Mouse (Mus musculus) cerebellum, postnatal 14 days (tissue): ENCODE measurements around the gene Acyp1.

Experiments used
- DNase-seq, 2 experiments: peaks; one replicate each; pipeline ENCODE4 v3.0.0; 2021; ENCODE audit warnings: mixed read lengths in 2 of 2

Acyp1 gene

DNA sequence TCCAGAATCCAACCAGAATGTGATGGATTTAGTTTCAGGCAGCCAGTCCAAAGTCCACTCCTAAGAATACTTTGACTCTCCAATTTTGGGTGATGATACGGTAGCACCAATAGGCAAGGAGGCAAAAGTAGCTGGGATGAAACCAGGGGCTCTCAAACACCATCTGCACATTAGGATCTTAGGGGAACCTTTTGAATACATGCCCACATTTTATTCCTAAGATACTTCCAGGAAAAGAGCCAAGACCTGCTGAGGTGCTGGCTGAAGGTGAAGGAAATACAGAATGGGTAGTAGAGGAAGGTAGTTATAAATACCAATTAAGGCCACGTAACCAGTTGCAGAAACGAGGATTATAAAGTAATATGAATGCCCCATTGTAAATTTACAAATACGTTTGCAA, 6.5 kb downstream of the Acyp1 start:
- peak; percentile 30 to 57 for DNase-seq

DNA sequence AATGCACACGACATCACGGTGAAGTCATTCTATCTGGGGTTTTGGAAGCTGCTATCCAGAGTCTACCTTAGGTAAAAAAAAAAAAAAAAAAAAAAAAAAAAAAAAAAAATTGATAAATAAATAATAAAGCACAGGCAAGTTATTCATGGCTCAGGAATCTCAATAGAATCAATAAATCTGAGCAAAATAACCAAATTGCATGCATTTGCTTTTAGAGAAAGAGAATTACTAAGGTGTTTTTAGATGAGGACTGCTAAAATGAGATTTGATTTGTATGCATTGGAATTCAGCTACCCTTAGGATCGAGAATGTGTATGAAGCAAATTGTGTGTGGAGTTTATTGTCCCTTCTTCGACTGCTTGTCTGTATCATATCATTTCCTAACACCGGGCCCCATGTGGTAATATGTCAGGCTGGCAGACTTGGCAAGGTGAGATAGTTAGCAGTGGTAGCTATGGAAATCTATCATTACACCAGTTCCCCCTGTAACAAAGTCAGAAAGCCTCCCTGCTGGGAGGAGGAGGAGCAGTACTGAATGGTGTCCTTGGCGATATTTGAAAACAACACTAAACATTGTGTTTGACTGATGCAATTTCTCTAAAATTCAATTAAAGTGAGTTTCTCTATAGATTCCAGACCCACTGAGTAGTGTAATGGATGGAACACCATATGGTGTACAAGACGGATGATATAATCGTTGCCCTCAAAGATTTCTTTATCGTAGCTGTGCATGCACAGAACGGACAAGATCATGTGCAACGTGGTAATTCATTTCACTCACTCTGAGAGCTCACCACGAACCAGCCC, 7.2 kb downstream of the Acyp1 start:
- DNase-seq = peak; percentile 34 to 43

DNA sequence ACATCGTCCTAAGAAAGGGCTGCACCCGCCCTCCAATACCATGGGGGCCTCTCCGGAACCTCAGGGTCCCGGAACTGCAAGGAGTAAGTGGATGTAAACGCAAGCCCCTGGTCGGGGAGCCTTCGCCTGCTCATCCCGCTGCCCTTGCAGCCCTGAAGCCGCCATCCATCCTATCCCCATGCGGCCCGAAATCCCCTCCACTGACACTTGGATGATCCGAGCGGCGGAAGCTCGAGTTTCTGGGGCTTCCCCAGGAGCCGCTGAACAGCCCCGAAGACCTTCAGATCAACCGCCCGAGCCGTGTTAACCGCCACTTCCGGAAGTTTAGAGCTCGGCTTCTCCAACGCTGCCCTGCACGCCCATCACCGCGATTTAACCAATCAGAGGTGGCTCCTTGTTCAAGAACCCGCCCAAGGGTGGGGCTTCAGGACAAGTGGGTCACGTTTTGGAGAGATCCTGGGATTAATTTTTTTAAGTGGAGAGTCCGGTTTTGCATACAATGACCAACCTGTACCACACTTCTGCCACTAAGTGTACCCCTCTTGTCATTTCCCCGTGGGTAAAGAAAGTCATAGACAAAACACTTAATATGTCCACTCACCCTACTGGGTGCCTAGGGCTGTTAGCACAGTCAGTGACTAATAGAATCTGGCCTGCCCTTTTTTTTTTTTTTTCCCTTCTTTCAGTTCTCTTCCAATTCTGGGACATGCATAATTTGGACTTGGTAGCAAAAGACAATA, 8.0 kb downstream of the Acyp1 start:
- peak; percentile 98 to 99 for DNase-seq

DNA sequence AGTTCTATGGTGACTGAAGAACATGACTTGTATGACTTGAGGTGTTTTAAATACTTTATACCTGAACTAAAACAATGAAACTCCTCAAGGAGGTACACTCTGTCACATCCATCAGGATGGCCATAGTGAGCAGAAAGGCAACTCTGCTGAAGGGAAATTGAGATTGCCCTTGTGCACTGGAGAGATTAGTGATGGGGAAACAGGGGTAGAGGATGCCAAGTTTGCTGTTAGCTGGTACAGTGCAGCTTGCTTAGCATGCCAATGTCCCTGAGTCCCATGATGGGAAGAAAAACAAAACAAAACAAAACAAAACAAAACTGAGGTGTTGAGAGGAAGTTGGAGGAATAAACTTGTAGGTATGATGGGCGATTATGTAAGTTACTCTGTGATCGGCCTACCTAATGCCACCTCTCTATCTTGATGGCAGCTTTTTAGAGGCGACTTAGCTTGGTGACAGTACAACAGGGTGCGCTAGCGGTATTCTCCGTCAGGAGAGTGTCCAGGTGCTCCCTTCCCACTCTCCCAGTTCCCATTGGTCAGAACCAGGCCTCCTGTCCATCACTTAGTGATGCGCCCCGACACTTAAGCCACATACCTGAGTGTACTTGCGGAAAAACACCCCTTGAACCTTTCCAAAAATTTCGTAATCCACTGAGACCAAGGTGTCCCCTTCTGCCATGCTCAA, 8.7 kb downstream of the Acyp1 start:
- peak in 1 of 2 experiments; percentile 56 for DNase-seq

DNA sequence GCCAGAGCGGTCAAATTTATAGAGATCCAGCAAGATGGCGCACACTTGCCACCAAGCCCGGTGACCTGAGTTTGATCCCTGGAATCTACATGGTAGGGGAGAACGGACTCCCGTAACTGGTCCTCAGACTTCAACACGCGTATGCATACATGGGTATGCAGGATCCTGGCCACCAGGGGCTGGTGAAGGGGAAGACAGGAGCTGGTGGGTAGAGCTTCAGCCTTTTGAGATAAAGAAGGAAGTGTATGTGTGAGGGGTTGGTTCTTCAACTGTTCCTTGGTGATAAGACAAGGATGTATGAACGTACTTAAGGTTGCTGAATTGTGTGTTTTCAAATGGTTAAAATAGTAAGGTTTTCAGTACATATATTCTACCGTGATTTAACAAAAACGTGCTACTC, 9.3 kb downstream of the Acyp1 start:
- DNase-seq = no peak

DNA sequence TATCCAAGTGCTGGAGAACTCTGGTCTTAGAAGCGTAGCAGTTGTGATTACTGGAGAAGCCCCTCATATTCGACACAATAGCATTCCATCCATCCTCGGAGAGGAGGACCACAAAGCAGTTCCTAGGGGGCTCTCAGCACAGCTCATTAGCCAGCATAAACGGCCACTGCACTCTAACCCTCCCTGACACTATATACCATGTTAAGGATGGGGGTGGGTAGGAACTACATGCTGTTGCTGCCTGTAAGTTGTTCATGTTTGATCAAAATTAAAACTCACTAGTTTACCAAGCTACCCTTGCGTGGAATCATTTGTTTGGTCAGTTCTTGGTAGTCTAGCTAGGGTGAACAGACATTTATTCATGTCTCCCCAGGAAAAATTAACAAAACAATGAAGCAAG, 12.0 kb downstream of the Acyp1 start:
- no peak for DNase-seq

DNA sequence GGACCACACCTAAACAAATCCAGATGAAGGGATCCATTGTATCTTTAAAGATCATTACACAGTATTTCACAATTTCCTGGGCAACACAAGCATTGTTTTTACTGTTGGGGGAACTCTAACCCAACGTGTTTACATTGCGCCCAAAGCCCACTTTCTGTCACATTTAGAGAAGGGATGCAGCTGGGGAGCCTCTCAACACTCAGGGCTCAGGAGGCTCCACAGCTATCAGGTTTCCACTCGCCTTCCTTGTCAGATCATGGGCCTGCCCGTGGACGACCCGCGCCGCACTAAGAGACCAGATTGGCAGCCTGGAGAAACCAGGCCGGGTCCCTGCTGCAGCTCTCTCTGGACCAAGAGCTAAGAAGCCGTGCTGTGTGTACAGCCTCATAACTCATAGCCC, 14.7 kb downstream of the Acyp1 start:
- DNase-seq = no peak

DNA sequence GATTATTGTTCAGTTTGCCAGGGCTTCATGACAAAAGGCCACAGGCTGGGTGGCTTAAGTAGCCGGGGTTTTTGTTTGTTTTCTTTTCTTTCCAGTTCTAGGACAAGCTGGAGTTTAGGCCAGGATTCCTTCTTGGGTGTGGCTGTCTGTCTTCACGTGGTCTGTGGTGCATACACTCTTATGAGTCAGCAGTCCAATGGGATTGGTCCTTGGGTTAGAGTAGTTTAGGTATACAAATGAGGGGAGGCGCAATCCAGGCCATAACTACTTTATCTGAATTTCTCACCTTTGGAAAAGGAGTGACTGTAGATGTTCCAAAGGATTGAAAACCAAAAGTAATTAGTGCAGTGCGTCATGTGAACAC, 16.4 kb downstream of the Acyp1 start:
- DNase-seq = no peak

DNA sequence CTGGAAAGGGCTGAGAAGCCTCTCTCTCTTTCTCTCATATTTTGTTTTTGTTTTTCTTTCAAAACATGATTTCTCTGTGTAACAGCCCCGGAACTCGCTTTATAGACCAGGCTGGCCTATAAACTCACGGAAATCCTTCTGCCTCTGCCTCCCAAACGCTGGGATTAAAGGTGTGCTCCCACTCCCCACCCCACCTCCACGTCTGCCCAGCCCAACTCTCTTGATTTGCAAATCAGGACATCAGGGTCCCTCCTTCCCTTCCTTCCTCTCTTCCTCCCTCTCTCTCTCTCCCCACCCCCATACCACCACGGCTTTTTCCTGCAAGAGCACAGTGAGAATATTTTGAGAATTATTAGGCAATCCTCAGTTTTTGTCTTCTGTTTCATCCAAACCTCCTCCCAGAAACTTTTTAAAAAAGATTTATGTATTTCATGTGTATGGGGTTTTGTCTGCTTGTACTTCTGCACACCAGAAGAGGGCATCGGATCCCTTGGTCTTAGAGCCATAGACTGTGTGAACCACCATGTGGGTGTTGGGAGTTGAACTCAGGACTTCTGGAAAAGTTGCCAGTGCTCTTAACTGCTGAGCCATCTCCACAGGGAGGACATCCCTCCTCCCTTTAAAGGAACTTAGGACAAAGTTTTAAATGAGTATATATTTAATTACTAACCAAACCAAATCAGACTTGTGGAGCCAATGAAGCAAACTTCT, 17.0 kb downstream of the Acyp1 start:
- no peak for DNase-seq

DNA sequence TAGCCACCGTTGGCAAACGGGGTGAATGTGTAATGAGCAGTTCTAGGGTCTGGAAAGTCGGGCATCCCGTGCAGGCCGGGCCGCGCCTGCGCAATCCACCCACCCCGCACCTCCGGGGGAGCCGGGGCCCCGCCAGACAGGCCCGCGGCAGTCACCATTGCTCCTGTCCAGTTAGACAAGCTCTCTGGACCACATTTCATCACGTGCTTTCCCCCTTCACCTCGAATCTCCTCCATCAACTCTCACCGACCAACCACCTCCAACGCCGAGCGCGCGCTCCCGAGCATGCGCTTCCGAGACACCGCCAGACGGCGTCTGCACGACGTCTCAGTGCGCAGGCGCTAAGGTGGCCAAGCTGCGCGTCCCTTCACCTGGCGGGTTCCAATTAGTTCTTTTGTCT, 17.9 kb downstream of the Acyp1 start, which contains the start of gene Mlh3:
Gene Mlh3 (minus strand): TSS at position 281 of the 400 bp plus-strand sequence.
- peak; percentile 96 for DNase-seq

DNA sequence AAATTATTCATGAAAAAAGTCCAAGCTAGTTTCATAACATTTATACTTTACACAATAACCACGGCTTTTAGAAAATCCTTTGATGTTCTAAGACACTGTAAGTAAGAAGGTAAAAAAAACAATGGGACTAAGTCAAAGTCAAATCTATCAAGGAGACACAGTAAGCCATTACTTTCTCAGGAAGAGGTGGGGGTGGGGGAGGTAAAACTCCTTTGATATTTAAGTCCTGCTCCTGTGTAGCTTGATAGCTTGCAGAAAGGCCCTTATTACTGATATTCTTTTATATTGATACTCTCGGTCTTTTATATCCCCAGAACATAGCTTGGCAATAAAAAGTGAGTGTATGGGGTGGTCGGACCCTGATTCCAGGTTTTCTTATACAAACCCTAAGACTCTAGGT, 18.4 kb downstream of the Acyp1 start:
- DNase-seq = no peak

DNA sequence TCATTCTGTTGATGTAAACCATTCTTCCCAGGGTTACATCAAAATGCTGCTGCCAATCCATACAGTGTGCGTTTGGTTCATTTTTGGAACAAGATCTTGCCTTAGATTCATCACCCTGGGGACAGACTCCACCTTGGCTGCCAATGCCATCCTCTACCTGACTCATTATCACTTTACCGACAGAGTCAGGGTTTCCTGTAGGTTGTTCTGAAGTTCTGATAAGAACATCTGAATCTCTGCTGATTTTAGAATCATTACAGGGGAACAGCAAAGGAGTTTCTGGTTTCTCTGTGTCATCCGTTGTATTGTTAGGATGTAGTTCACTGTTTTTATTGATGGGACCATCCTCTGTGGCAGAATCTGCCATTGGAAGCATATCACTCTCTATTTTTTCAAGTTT, 22.0 kb downstream of the Acyp1 start:
- no peak for DNase-seq

DNA sequence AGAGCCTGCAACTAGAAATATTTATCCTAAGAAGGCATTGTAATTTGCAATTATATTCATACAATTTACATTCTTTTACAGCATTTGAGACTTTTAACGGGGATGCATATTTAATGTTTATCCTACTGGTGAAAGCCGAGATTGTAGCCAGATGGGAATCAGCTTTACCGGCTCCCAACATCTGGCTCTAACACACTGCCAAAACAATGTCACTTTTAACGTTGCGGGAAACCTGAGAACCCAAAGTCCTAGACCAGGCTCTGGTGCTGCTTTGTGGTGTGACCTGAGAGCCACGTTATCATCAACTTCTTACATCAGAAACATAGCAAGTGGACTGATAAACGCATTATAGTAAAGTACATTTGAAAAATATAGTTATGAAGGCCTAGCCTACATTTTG, 23.3 kb downstream of the Acyp1 start:
- DNase-seq = no peak

DNA sequence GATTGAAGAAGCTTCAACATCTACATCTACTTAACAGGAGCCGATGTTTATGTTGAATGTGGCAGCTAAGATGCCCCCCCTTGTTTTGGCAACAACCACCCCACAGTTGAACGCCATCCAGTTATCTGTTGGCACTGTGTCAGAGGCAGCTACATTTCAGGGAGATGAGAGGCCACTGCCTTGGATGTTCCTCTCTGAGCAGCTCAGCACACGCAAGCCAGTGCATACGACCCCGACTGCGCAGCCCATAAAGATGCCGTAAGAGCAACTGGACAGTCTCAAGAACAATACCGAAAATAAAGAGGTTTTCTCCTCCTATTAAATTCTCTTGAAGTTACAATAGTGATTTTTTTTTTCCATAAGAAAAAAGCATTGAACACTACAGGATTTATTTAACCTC, 23.7 kb downstream of the Acyp1 start:
- peak; percentile 60 to 67 for DNase-seq

DNA sequence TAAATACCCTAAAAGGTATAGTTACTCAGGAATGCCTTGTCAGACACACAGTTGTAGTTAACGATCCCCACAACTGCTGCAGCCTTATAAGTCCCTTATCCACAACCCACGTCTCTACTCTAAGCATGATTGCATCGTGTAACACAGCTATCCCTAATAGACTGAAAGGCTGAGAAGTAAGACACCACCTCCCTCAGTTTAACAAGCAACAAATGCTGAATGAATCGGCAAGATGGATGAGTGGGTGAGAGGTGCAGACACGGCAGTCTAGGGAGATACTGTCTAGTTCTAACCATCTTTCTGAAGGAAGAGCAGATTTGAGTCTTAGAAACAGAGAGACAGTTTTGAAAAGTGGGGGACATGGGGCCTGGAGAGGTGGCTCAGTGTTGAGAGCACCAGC, 25.0 kb downstream of the Acyp1 start:
- DNase-seq = no peak

DNA sequence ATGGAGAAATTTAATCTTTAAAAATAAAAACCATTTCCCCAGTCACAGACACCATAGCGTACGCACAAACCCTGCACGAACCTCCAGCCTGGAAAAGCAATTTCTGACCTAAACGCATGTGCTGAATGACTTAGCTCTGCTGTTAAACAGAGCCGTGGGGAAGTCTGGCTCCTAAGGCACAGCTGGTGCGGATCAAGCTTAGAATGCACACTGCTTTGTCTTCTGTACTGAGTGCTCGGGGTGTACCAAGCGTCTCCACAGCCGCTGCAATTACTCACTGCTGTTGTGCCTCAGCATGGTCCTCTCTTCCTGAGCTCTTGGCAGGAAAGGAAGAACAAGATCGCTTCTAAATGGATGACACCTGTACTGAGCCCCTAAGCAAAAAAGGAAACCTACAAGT, 25.7 kb downstream of the Acyp1 start:
- no peak for DNase-seq

DNA sequence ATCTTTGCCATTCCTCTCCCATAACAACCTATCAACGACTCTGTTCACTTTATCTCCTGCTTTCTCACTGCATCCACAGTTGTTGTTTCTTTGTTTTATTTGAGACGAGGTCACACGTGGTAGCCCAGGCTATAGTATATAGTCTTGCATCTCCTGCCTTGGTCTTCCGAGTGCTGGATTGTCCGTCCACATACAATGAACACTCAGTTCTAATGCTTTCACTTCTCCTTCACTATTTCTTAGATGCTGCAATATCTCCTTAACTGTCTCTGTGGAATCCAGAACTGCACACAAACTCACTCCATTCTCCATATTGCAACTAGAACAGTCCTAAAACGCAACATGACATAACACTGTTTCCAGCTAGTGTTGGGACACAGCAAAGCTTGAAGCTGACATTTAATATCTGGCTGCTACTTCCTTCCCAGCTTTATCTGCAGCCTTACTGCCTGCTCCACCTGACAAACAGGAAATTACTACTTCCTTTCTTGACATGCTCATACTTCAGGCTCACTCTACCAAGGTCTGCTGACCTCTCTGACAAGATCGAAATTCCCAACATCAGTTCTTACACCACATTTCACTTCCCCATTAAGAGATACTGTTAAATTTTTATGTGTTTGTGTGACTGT, 31.1 kb downstream of the Acyp1 start:
- DNase-seq = no peak

DNA sequence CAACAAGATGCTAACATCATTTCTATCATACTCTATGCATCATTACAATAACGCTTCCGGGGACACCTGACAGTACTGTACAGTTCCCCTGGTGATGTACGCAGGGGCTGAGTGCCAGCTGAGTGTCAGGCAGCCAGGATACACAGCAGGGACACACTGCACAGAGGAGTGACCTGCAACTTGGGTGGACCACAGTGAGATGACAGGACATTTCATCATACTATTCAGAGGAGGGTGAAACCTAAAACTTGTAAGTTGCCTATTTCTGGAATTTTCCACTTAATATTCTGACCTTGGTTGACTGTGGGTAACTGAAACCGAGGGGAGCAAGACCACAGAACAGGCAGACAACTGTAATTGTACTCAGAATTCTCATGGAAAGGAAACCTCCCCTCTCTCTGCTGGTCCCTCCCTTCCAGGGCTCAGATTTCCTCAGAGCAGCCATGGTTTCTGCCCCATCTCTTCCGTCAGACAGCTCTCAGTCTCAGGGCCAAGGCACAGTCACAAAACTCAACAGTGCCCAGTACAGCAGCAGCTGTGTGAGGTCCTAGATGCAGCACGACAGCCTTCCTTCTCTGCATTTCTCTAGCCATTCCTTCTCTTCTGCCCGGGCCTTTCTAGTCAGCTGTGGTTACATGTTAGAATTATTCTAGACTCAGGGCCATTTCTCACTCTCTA, 32.0 kb downstream of the Acyp1 start:
- DNase-seq = no peak

DNA sequence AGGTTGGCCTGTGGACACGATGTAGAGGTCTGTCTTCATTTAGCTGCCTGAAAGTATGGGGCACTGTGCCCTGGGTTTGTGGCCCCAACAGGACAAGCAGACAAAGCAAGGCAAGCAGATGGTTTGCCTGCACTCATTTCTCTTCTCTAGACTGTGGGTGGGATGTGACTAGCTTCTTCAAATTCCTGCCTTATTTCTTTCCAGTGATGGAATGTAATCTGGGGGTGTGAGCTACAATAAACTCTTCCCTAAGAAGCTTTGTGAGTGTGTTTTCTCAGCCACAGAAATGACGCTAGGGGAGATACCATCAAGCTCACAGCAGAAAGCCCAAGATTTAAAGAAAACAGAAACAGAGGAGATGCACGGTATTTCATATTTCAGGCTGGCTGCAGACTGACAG, 36.2 kb downstream of the Acyp1 start:
- DNase-seq = no peak

DNA sequence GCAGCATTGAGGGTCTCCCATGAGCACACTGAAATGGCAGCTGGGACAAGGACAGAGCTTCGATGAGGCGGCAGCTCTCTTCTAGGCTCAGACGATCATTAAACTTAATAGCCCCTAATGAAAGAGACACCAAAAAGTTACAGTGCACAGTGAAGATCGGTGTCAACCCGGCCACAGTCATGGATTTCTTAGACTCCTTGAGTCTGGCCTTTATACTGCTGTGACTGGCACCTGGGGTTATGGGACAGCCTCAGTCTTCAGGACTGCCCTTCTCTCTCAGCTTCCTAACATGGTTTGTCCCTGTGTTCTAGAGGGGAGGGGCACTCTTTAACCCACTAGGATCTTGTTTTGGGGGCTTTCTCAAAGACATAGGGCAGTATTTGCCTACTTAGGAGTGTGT, 50.7 kb downstream of the Acyp1 start:
- no peak for DNase-seq

DNA sequence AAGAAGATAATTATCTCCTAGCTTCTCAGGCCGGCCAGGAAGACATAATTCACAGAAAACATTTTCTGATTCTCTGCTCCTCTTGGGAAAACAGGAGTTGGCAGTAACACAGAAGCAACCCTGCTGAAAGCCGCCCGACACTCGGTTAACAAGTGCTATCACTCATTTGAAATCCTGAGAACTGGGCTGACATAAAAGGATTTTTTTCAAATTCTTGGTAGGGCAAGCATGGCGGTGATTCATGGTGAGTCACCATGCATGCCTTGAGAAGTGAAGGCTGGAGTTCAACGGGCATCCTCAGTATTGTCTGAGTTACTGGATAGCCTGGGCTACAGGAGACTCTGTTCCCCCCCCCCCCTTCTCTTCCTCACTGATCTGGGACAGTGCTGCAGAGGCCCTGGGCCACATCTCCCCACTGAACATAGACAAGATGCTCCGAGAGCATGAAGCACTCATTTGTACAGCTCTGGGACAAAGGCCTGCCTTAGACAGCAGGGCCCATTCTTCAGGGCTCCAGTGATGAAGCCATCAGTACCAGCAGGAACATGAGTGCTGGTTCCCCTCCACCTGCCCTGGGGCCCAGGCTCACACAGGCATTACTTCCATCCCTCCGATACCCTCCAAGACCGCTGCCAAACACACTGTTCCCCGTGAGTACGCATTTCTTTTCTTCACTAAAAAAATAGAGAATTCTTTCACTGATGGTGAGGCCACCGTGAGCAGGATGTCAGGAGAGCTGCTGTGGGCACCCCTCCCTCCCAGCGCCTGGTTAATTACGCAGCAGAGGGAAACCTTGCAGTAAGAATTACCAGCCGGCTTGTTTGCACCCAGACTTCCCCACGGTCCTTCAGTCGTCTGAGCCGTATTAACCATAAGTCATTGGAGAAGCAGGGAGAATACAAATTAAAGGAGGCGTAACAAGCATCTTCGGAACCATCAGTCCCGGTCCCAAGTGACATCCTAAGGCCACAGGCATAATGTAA, 54.6 kb downstream of the Acyp1 start:
- DNase-seq = no peak
